In the genomic region with DNA sequence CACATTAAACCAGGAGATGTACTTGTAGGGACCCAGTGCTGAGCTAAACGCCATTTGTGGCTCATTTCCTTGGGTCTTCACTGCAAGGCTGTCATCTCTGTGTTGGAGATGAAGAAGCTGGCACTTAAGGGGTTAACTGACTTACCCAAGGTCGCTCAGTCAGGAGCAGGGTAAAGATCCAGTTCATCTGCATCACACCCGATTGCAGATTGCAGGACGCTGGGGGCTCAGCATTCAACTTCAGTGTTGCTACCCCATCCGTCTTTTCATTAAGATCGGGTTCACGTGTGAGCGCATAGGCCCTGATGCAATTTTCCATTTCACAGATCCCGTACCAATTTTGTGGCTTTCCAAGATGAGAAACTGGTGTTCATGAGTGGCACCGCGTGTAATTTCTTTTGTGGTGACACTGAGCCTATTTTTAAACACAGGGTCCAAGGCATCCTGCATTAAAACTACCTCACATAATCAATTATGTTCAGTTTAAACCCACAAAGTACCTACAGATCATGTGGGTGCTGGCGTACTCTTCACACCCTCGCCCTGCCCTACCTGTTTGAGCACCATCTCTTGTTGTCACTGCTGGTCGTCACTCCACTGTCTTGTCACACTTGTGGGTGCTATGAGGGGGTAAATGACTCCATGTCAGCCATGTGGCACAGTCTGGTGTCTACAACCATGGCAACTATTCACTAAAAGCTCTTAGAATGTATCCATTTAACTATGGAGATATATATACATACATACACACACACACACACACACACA, we compare ENCODE assay signal across 13 mouse cellular contexts. TPM values are rescaled to one million over a fixed set of nuclear protein-coding genes. Genes with fewer than 3 reads are reported as not detected.
DNase-seq lines count a peak whose midpoint lies in the region; ATAC-seq and TF ChIP-seq lines count a peak whose summit lies in the region.
"Had no signal": no experiment of that assay in that cellular context is flagged by ENCODE, and none has a peak within 500 bp of the region (broad histone marks: within the 10 kb centered on the region; RNA-seq: fewer than 3 reads in every experiment).

No protein-coding gene starts in this region.

- 0 out of 2 replicates have a peak overlapping the region, but pooled peaks have one; percentile 6 for H3K9ac ChIP-seq in forebrain, postnatal 0 days
- H3K9ac ChIP-seq in forebrain, embryonic 11.5 days (ENCODE audit: low read length): no peak overlapping the region
- H3K9ac ChIP-seq in hindbrain, embryonic 13.5 days: no peak overlapping the region
- H3K9ac ChIP-seq in midbrain, embryonic 15.5 days: no peak overlapping the region

- peak overlapping the region; percentile 67 for H3K4me2 ChIP-seq in forebrain, postnatal 0 days (ENCODE audit: low read depth)
- H3K4me2 ChIP-seq in forebrain, embryonic 11.5 days (ENCODE audit: low read depth, low read length, severe bottlenecking): no peak overlapping the region
- H3K4me2 ChIP-seq in hindbrain, embryonic 13.5 days: peak overlapping the region; percentile 75
- H3K4me2 ChIP-seq in midbrain, embryonic 15.5 days: peak overlapping the region; percentile 62

- 0 out of 2 replicates have a peak overlapping the region, but pooled peaks have one; percentile 73 for H3K4me3 ChIP-seq in forebrain, postnatal 0 days (ENCODE audit: low read depth, low read length)
- no peak overlapping the region for H3K4me3 ChIP-seq in forebrain, embryonic 11.5 days (ENCODE audit: low read depth, low read length)
- H3K4me3 ChIP-seq in hindbrain, embryonic 13.5 days: peak overlapping the region; percentile 15; the same call in 1 of the 2 replicates
- peak overlapping the region; percentile 54 for H3K4me3 ChIP-seq in midbrain, embryonic 15.5 days

- no peaks in the 10 kb centered on the region for H3K4me1 ChIP-seq in forebrain, postnatal 0 days (ENCODE audit: insufficient read depth)
- 0 out of 2 replicates have a peak, but pooled peaks cover 4% of the 10 kb centered on the region for H3K4me1 ChIP-seq in forebrain, embryonic 11.5 days (replicated peaks; ENCODE audit: control insufficient read depth, insufficient read depth, low read length)
- peaks cover 45% of the 10 kb centered on the region for H3K4me1 ChIP-seq in hindbrain, embryonic 13.5 days (replicated peaks)
- H3K4me1 ChIP-seq in midbrain, embryonic 15.5 days: peaks cover 23% of the 10 kb centered on the region

- H3K27ac ChIP-seq in forebrain, postnatal 0 days (ENCODE audit: low read depth, low read length): no peak overlapping the region
- H3K27ac ChIP-seq in forebrain, embryonic 11.5 days (ENCODE audit: low read depth, low read length): no peak overlapping the region
- H3K27ac ChIP-seq in hindbrain, embryonic 13.5 days: no peak overlapping the region
- H3K27ac ChIP-seq in midbrain, embryonic 15.5 days: no peak overlapping the region

- no peaks in the 10 kb centered on the region for H3K36me3 ChIP-seq in forebrain, postnatal 0 days (ENCODE audit: insufficient read depth)
- H3K36me3 ChIP-seq in forebrain, embryonic 11.5 days (ENCODE audit: control insufficient read depth, insufficient read depth, low read length): no peaks in the 10 kb centered on the region
- H3K36me3 ChIP-seq in hindbrain, embryonic 13.5 days: no peaks in the 10 kb centered on the region
- no peaks in the 10 kb centered on the region for H3K36me3 ChIP-seq in midbrain, embryonic 15.5 days (replicated peaks)

- no peak for ATAC-seq in forebrain, postnatal 0 days
- ATAC-seq in forebrain, embryonic 11.5 days (replicated peaks; ENCODE audit: low FRiP score): no peak
- no peak for ATAC-seq in hindbrain, embryonic 13.5 days (ENCODE audit: low FRiP score)
- ATAC-seq in midbrain, embryonic 15.5 days (replicated peaks): no peak
- ATAC-seq: lung, postnatal 0 days had no signal

- no peak for DNase-seq in forebrain, postnatal 0 days
- no peak for DNase-seq in forebrain, embryonic 11.5 days (ENCODE audit: low spot score)
- DNase-seq in cerebellum, adult 9-11 months: peak; percentile 67
- DNase-seq in gastrocnemius, postnatal 25 days: no peak
- no peak for DNase-seq in layer of hippocampus, postnatal 10 days (ENCODE audit: low spot score in 2 of 2)
- DNase-seq in gastrocnemius, adult 18-20 months (ENCODE audit: low spot score): no peak
- DNase-seq: kidney, postnatal 25 days had no signal

- TF ChIP-seq CTCF in forebrain, postnatal 0 days (IDR thresholded peaks at IDR 0.05; ENCODE audit: low read depth): no peak

- H3K27me3 ChIP-seq in forebrain, postnatal 0 days (ENCODE audit: insufficient read depth, low read length): peaks cover 3% of the 10 kb centered on the region; the same call in 1 of the 2 replicates
- H3K27me3 ChIP-seq in forebrain, embryonic 11.5 days (ENCODE audit: control insufficient read depth, insufficient read depth, low read length): peaks cover 15% of the 10 kb centered on the region
- H3K27me3 ChIP-seq in hindbrain, embryonic 13.5 days: peaks cover 16% of the 10 kb centered on the region
- peaks cover 12% of the 10 kb centered on the region for H3K27me3 ChIP-seq in midbrain, embryonic 15.5 days (replicated peaks)

- no peaks in the 10 kb centered on the region for H3K9me3 ChIP-seq in forebrain, postnatal 0 days (ENCODE audit: low read length)
- H3K9me3 ChIP-seq in forebrain, embryonic 11.5 days (ENCODE audit: control insufficient read depth, low read length): no peaks in the 10 kb centered on the region
- H3K9me3 ChIP-seq in hindbrain, embryonic 13.5 days: no peaks in the 10 kb centered on the region
- H3K9me3 ChIP-seq in midbrain, embryonic 15.5 days: no peaks in the 10 kb centered on the region

- WGBS in forebrain, postnatal 0 days: 28% methylated on average over 14 of the region's 14 CpGs
- WGBS in forebrain, embryonic 11.5 days: 30% methylated on average over 14 of the region's 14 CpGs
- WGBS in hindbrain, embryonic 13.5 days: 19% methylated on average over 14 of the region's 14 CpGs
- 22% methylated on average over 14 of the region's 14 CpGs for WGBS in midbrain, embryonic 15.5 days

RNA-seq across cellular contexts. Expression of gene Tmem266, which starts 1.6 kb away (rescaled TPM):
- 7.8 and 8.9 TPM in 2 replicates for total RNA-seq in forebrain, postnatal 0 days (2014; rRNA removed)
- polyA plus RNA-seq in forebrain, postnatal 0 days (2015; fragmentation: Nextera tagmentation; extraction: Ambion mirVana): 3.7 and 4.8 TPM in 2 replicates
- 0.21 TPM in 1 of 2 replicates, not detected in the other for polyA plus RNA-seq in forebrain, embryonic 11.5 days (2014; fragmentation: Nextera tagmentation; extraction: Ambion mirVana)
- polyA plus RNA-seq in hindbrain, embryonic 13.5 days (2015; fragmentation: Nextera tagmentation; extraction: Ambion mirVana): 2.8 and 3.1 TPM in 2 replicates
- 5.8 and 6.2 TPM in 2 replicates for polyA plus RNA-seq in midbrain, embryonic 15.5 days (2015; fragmentation: Nextera tagmentation; extraction: Ambion mirVana)
- under 1 TPM; 0.59 to 0.70 TPM for total RNA-seq in gastrocnemius, postnatal 25 days (2021)
- 1 to 10 TPM; 7.7 to 10.0 TPM for total RNA-seq in layer of hippocampus, postnatal 10 days (2021)
- total RNA-seq in gastrocnemius, adult 18-20 months (2021): 10 to 100 TPM in 1 of 2 experiments, 1 to 10 TPM in 1; 2.2 to 10.3 TPM
- total RNA-seq: monocyte, adult 5-6 weeks had no signal
- polyA plus RNA-seq: liver, embryonic 11.5 days; thymus, postnatal 0 days had no signal

RNA-seq across cellular contexts. Expression of gene Nrg4, which starts 1.7 kb away (rescaled TPM):
- 0.24 and 1.8 TPM in 2 replicates for total RNA-seq in forebrain, postnatal 0 days (2014; rRNA removed)
- polyA plus RNA-seq in forebrain, postnatal 0 days (2015; fragmentation: Nextera tagmentation; extraction: Ambion mirVana): 0.42 and 0.94 TPM in 2 replicates
- 1.2 and 1.3 TPM in 2 replicates for polyA plus RNA-seq in forebrain, embryonic 11.5 days (2014; fragmentation: Nextera tagmentation; extraction: Ambion mirVana)
- polyA plus RNA-seq in hindbrain, embryonic 13.5 days (2015; fragmentation: Nextera tagmentation; extraction: Ambion mirVana): 1.3 and 1.7 TPM in 2 replicates
- polyA plus RNA-seq in midbrain, embryonic 15.5 days (2015; fragmentation: Nextera tagmentation; extraction: Ambion mirVana): 1.1 and 1.6 TPM in 2 replicates
- total RNA-seq in gastrocnemius, postnatal 25 days (2021): 1 to 10 TPM in 1 of 2 experiments, not detected in 1; 1.3 TPM
- total RNA-seq in layer of hippocampus, postnatal 10 days (2021): under 1 TPM; 0.57 to 0.65 TPM
- 1 to 10 TPM; 1.2 to 1.8 TPM for total RNA-seq in gastrocnemius, adult 18-20 months (2021)
